Mouse (Mus musculus) hindbrain, embryonic 10.5 days (tissue): Measurements from ENCODE around the gene Slc6a4. TPM values are rescaled to one million over a fixed set of nuclear protein-coding genes. Genes with fewer than 3 reads are reported as not detected.
A peak's percentile ranks its signal among the peaks of the same experiment; 100 is the strongest.

Source experiments
- DNase-seq: peaks from one replicate; pipeline ENCODE4 v3.0.0-alpha.2; 2017; ENCODE audit warnings: low spot score
- H3K27ac ChIP-seq: fragments of 300-500 bp; sonication (generic); 2 replicates; pipeline ENCODE4 v1.5.1; 2016; ENCODE audit warnings: mild to moderate bottlenecking, moderate library complexity
- H3K27me3 ChIP-seq: fragments of 300-500 bp; sonication (generic); 2 replicates; pipeline ENCODE4 v1.6.1; 2016; ENCODE audit warnings: mild to moderate bottlenecking; ENCODE audit not compliant: poor library complexity, insufficient read depth, severe bottlenecking
- H3K36me3 ChIP-seq: fragments of 300-500 bp; sonication (generic); 2 replicates; pipeline ENCODE4 v1.6.1; 2016; ENCODE audit warnings: mild to moderate bottlenecking, moderate library complexity
- H3K4me1 ChIP-seq: fragments of 300-500 bp; sonication (generic); replicated peaks from 2 replicates; pipeline ENCODE4 v1.6.1; 2016; ENCODE audit warnings: mild to moderate bottlenecking
- H3K4me3 ChIP-seq: fragments of 300-500 bp; sonication (generic); 2 replicates; pipeline ENCODE4 v1.5.1; 2016; ENCODE audit warnings: mild to moderate bottlenecking, moderate library complexity
- H3K9me3 ChIP-seq: fragments of 300-500 bp; sonication (generic); 2 replicates; pipeline ENCODE4 v1.6.1; 2016; ENCODE audit warnings: mild to moderate bottlenecking, moderate library complexity
- WGBS: fragments of 180-500 bp; shearing (Covaris S2); methylation state at CpG from one replicate; pipeline ENCODE4 v1.1.7; 2016; 5-methylcytosine and 5-hydroxymethylcytosine counted together
- polyA plus RNA-seq: library from polyadenylated mRNA; unstranded; fragments of >200 nt; fragmentation: Nextera tagmentation; extraction: Ambion mirVana; gene quantifications from 2 replicates; pipeline ENCODE4 v1.2.1, GENCODE M21; 2016

Gene Slc6a4
- polyA plus RNA-seq = 0.37 and 0.63 TPM in 2 replicates

DNA sequence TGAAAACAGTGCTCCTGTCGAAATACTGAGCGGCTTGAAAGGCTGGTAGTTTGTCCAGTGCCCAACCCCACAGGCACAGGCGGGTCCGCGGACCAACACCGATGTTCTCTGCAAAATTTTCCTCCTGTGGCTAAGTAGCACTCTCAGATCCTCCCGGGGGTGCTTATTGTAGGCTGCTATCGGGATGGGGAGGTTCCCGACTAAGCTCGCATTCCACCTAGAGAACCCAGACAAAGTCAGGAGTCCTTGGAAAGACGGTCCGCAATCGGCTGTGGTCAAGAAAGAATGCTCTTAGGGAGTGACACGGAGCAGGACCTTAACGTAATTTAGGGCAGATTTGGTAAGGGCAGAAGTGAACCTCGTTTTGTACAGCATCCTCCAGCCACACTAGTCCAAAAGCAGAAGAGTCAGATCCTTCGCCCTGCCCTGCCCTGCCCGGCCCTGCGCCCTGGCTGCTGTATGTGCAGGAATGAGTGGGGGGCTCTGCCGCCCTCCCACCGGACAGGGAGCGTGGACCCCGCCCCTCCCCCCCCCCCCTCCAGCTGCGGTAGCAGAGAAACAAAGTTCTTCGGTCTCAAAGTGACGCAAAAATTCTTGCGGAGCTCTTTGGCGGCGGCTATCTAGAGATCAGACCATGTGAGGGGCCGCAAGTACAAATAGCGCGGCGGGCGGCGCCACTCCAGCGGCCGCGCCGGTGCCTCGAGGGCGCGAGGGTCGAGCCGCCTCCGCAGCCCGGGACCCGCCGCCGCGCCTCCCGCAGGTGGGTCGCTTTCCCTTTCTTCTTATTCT, at the start of gene Slc6a4:
Gene Slc6a4, plus strand, starts transcription at position 688 of the 789 bp plus-strand sequence.
- H3K9me3 ChIP-seq = no peaks in the 10 kb centered on the region
- H3K27me3 ChIP-seq = peaks cover 79% of the 10 kb centered on the region
- peak within 1 kb of the TSS; percentile 45; the same call in 1 of the 2 replicates for H3K27ac ChIP-seq
- H3K36me3 ChIP-seq = no peaks in the 10 kb centered on the region
- under 1% methylated on average over 52 of the region's 52 CpGs for WGBS
- peak; percentile 62 for DNase-seq
- H3K4me1 ChIP-seq = peaks cover 38% of the 10 kb centered on the region
- peak within 1 kb of the TSS; percentile 53 for H3K4me3 ChIP-seq

DNA sequence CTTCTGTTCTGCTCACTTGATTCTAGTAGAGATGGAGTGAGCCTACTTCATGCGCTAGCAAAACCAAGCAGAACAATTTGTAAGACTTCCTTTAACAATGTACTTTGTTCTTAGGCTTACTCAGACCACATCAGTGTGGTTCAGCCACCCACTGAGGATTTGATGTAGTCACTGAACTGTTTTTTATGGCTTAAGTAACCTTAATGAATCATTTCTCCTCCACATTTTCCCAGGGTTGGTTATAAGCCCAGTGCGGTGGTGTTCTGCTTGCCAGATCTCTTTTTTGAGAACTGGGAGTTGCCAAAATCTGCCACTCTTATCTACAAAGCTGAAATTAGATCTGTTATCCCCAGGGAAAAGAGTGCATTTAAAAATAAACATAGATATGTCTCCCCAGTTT, 44.9 kb upstream of the Slc6a4 start:
- no peaks in the 10 kb centered on the region for H3K4me1 ChIP-seq
- peaks cover 94% of the 10 kb centered on the region for H3K36me3 ChIP-seq
- no peaks in the 10 kb centered on the region for H3K9me3 ChIP-seq
- no peak for DNase-seq
- no peaks in the 10 kb centered on the region for H3K27me3 ChIP-seq
- no peak overlapping the region for H3K27ac ChIP-seq
- 96% methylated on average over 2 of the region's 2 CpGs for WGBS
- no peak overlapping the region for H3K4me3 ChIP-seq

DNA sequence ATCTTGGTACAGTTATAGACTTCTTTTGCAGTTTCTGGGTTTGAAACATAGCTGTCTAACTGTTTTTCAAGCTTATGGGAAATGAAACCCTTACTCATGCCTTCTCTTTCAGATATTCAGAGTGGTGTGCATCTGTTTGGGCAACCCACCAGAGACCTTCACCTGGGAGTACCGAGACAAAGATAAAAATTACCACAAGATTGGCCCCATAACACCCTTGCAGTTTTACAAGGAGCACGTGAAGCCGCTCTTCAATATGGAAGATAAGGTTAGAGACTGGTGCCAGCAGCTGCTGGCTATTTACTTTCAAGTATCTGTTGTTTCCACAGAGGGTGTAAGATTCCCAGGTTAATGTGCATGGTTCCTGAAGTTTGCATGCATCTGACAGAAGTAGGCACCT, 32.7 kb upstream of the Slc6a4 start:
- Histone ChIP-seq H3K27ac (no peak overlapping the region), H3K27me3 (no peaks in the 10 kb centered on the region), H3K9me3 (no peaks in the 10 kb centered on the region), H3K4me1 (no peaks in the 10 kb centered on the region), H3K4me3 (no peak overlapping the region), H3K36me3 (peaks cover 98% of the 10 kb centered on the region)
- no peak for DNase-seq
- WGBS = 95% methylated on average over 3 of the region's 3 CpGs

DNA sequence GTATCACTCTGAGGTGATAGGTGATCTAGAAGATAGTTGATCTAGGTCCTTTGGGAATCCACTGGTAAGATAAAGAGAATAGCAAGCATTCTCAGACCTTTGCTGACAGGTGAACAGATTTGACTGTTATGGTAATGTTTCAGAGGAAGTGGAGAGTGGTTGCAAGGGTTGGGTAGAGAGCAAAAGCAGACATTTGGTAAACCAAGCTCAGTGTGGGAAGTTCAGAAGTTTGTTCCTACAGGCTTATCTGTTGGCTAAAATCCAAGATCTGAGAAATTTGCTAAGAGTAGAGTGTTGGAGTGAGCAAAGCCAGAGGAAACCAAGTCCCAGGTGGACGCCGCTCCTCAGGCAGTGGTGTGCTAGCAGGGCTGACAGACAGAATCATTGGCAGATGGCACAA, 28.1 kb upstream of the Slc6a4 start:
- Histone ChIP-seq H3K4me1 (no peaks in the 10 kb centered on the region), H3K9me3 (no peaks in the 10 kb centered on the region), H3K4me3 (no peak overlapping the region), H3K36me3 (peaks cover 95% of the 10 kb centered on the region), H3K27ac (no peak overlapping the region), H3K27me3 (no peaks in the 10 kb centered on the region)
- no peak for DNase-seq
- whole genome bisulfite sequencing = 97% methylated on average over 2 of the region's 2 CpGs

DNA sequence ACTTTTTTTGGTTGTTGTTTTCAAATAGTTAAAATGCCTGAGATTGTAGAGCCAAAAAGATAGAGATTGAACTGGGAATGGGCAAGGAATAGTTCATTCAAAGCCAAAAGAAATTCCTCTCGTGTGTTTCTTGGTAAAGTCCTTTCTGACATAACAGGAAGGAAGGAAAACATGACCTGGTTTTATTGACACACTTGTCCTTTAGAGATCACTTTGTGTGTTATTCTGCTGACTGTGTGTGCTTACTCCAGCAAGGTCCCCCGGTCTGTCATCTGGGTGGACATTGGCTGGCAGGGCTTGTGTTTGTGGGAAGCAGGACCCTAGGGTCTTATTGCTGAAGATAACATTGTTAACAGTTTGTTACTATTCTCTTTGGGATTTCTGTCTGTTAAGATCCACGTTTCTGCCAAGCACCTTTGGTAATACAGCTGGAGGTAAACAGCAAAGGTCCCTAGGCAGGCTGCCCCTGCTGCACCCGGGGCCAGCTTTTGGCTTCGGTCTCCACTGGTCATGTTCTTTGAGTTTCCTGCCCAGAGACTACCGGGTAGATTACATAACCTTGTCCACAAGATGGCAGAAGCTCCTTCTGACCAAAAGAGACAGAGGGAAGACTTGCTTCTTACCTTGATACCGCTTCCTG, 23.6 kb upstream of the Slc6a4 start:
- no peak overlapping the region for H3K4me3 ChIP-seq
- no peak for DNase-seq
- no peaks in the 10 kb centered on the region for H3K27me3 ChIP-seq
- WGBS = 90% methylated on average over 7 of the region's 7 CpGs
- H3K27ac ChIP-seq = no peak overlapping the region
- H3K9me3 ChIP-seq = no peaks in the 10 kb centered on the region
- no peaks in the 10 kb centered on the region for H3K4me1 ChIP-seq
- peaks cover 94% of the 10 kb centered on the region for H3K36me3 ChIP-seq

DNA sequence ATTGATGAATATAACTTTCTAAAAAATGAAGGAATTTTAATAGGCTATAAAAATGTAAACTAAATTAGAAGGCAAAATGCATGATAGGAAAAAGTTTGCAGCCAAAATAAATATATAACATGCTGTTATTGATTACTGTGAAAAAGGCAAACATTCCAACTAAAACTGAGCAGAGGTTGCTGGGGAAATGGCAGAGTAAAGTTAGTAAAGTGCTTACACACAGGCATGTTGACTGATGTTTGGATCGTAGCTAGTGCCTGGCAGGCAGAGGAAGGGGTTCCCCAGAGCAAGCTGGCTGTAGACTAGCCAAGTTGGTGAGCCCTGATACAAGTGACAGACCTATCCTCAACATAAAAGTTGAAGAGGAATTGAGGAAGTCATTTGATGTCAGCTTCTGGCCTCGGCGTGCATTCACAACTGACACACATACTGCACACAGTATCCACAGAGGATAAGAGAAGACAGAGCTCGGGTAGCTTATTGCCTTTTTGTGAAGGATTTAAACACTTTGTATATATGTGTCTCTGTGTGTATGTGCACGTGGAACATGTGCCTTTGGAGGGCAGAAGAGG, 16.7 kb upstream of the Slc6a4 start:
- WGBS = 92% methylated on average over 5 of the region's 5 CpGs
- Histone ChIP-seq H3K9me3 (no peaks in the 10 kb centered on the region), H3K27me3 (no peaks in the 10 kb centered on the region), H3K4me3 (no peak overlapping the region), H3K4me1 (no peaks in the 10 kb centered on the region), H3K36me3 (peaks cover 89% of the 10 kb centered on the region), H3K27ac (no peak overlapping the region)
- no peak for DNase-seq

DNA sequence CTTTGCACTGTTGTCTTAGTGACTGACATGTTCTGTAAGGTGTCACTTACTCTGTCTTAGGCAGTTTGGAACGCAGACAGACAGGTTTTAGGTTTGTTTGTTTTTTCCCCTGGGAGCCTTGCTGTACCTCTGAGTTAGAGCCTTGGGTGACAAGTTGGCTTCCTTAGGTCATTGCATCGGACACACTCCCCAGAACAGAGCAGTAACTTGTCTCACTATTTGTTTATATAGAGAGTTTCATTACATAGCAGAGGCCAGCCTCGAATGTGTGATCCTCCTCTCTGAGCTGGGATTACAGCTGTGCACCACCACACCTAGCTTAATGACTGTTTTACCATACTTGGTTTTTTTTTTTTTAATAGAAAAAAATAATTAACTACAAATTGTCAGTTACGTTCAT, 16.0 kb upstream of the Slc6a4 start:
- 86% methylated on average over 4 of the region's 4 CpGs for WGBS
- Histone ChIP-seq H3K27me3 (no peaks in the 10 kb centered on the region), H3K4me3 (no peak overlapping the region), H3K27ac (no peak overlapping the region), H3K4me1 (no peaks in the 10 kb centered on the region), H3K9me3 (no peaks in the 10 kb centered on the region), H3K36me3 (peaks cover 93% of the 10 kb centered on the region)
- DNase-seq = no peak

DNA sequence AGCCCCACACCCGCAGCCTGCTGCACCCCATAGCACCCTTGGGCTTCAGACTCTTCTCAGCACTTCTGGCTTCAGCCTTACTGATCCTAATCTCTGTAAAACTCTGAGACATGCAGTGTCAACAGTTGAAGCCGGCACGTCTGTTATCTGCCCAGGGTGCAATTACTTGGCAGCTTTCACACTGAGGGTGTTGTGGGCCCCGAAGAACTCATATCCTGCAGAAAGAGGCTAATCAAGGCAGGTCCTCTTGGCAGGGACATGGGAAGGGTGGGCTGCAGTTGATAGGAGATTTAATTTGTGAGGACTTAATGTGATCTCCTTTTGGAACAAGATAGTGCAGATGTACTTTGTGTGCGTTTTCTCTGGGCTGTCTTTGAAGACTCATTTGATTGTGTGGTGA, 14.8 kb upstream of the Slc6a4 start:
- 89% methylated on average over 5 of the region's 5 CpGs for WGBS
- no peak for DNase-seq
- H3K27ac ChIP-seq = no peak overlapping the region
- H3K27me3 ChIP-seq = no peaks in the 10 kb centered on the region
- no peak overlapping the region for H3K4me3 ChIP-seq
- H3K9me3 ChIP-seq = no peaks in the 10 kb centered on the region
- peaks cover 93% of the 10 kb centered on the region for H3K36me3 ChIP-seq
- H3K4me1 ChIP-seq = no peaks in the 10 kb centered on the region

DNA sequence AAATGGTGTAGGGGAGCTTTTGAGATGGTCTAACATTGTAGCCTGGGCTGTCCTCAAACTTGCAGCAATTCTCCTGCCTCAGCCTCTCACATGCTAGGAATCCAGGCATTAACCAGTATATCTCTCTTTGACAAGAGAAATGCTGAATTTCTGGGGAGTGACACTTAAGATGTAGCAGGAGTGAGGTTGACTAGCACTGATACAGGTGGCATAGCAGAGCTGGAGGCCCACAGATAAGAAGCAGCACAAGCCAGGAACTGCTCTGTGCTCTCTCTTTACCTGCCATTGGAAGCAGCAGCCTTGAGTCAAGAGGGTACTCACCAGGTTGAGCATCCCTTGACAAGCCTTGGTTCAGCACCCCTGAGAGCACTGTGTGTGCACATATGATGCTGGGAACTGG, 14.2 kb upstream of the Slc6a4 start:
- Histone ChIP-seq H3K27me3 (no peaks in the 10 kb centered on the region), H3K4me1 (no peaks in the 10 kb centered on the region), H3K9me3 (no peaks in the 10 kb centered on the region), H3K27ac (no peak overlapping the region), H3K36me3 (peaks cover 93% of the 10 kb centered on the region), H3K4me3 (no peak overlapping the region)
- DNase-seq = no peak

DNA sequence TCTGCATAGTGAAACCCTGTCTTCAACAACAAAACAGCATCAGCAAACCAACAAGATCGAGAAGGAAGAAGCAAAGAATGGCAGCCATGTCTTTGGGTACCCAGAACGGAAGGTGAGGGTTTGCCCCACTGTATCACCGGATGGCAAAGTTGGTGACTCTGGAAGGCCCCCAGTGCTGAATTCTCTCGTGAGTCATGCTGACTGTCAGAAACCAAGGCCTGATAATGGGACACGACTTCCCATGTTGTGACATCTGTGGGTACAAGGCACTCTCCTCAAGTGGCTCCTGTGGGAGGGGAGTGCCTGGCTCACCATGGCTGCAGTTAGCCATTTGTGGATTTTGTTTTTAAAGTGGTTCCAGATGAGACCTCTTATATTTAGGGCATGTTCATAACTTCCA, 7.6 kb upstream of the Slc6a4 start:
- no peak for DNase-seq
- Histone ChIP-seq H3K4me1 (peaks cover 14% of the 10 kb centered on the region), H3K4me3 (no peak overlapping the region), H3K36me3 (peaks cover 36% of the 10 kb centered on the region), H3K9me3 (no peaks in the 10 kb centered on the region), H3K27me3 (peaks cover 6% of the 10 kb centered on the region), H3K27ac (no peak overlapping the region)
- 75% methylated on average over 5 of the region's 5 CpGs for WGBS

DNA sequence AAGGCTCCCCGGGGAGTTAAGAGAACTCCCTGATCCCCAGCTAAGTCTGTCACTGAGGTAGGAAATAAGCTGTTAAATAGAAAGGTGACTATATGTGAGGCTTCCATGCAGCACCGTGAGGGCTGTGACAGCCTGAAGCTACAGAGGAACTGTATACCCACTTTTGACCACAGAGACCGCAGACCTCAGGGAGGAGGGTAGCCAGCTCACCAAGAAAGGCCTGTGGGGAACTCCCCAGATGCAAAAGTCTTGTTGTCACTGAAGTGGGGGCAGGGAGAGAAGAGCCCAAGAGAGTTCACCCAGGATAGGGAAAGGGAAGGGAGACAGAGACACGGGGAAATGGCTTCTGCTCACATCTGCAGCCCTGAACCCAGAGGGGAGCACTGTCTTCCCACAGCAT, 5.5 kb upstream of the Slc6a4 start:
- Histone ChIP-seq H3K4me1 (peaks cover 33% of the 10 kb centered on the region), H3K27ac (peak overlapping the region; percentile 70), H3K27me3 (peaks cover 27% of the 10 kb centered on the region), H3K4me3 (no peak overlapping the region), H3K36me3 (peaks cover 16% of the 10 kb centered on the region), H3K9me3 (no peaks in the 10 kb centered on the region)
- DNase-seq = no peak
- WGBS = 25% methylated on average over 4 of the region's 4 CpGs

DNA sequence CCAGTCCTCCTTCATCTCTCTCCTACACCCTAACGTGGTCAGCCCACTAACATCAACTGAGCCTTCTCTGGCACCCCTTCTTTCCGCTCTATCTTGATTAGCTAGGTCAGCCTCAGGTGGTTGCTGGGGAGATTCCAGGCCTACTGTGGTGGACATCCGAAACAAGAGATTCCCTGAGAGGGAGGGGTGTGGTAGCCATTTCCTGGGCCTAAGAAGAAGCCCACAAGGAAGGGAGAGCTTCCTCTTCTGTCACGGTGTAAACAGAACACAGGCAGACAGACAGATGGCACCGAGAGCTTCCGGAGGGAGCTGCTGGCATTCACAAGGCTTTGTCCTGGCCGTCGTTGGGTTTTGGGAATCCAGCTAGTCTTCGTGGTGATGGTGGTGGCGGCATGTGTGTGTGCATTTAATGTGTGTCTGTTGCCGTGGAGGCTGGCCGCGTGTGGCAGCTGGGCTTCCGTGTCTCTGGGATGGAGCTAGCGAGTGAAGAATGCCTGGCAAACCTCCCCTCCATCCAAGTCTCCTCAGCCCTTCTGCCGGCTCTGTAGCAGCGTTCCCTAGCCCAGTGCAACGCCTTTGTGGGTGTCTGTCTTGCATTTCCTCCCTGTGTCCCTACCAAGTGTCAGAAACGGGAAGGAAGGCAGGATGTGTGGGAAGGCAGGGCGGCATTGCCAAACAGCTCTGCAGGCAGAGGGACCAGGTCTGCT, 2.3 kb upstream of the Slc6a4 start:
- Histone ChIP-seq H3K9me3 (no peaks in the 10 kb centered on the region), H3K36me3 (no peaks in the 10 kb centered on the region), H3K4me1 (peaks cover 44% of the 10 kb centered on the region), H3K4me3 (no peak overlapping the region), H3K27ac (no peak overlapping the region), H3K27me3 (peaks cover 59% of the 10 kb centered on the region)
- DNase-seq = no peak
- WGBS = 58% methylated on average over 20 of the region's 20 CpGs

DNA sequence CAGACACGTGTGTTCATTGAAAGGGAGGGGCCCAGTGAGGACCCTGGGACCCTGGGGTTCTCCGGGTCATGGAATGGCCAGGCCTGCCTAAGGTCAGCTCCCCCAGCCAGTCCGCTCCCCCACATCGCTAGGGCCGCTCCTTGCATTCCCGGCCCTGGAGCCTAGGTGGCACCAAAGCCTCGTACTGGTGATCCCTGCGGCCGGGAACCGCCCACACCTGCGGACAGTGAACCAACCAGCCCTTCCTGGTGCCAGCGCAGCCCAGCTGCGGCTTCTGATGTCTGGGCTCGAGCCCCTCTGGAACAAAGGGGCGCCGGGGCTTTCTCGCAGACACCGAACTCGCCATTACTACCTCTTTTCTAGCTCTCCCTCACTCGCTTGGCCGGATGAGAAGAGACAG, 1.1 kb upstream of the Slc6a4 start:
- Histone ChIP-seq H3K27ac (no peak overlapping the region), H3K4me3 (peak overlapping the region; percentile 53), H3K36me3 (no peaks in the 10 kb centered on the region), H3K9me3 (no peaks in the 10 kb centered on the region), H3K27me3 (peaks cover 71% of the 10 kb centered on the region), H3K4me1 (peaks cover 44% of the 10 kb centered on the region)
- peak; percentile 89 for DNase-seq
- under 1% methylated on average over 21 of the region's 21 CpGs for WGBS
